Mouse (Mus musculus): ENCODE results near the gene Tmem132b.

Tmem132b gene

GRCm38 (mm10) chr5:125531634-125532033 is at the start of gene Tmem132b:
Gene Tmem132b (plus strand): TSS chr5:125531774.
- no peak for DNase-seq

GRCm38 (mm10) chr5:125482474-125482873 is 49.1 kb upstream of the Tmem132b start:
- no peak for DNase-seq

GRCm38 (mm10) chr5:125483712-125484611 is 47.6 kb upstream of the Tmem132b start:
- no peak for DNase-seq

GRCm38 (mm10) chr5:125485031-125485778 is 46.4 kb upstream of the Tmem132b start:
- DNase-seq, result no peak

GRCm38 (mm10) chr5:125486088-125486487 is 45.5 kb upstream of the Tmem132b start:
- no peak for DNase-seq

- DNase-seq, result no peak
Observed at GRCm38 (mm10) chr5:125487375-125488115, 44.0 kb upstream of the Tmem132b start.

GRCm38 (mm10) chr5:125488116-125488455 is 43.5 kb upstream of the Tmem132b start:
- DNase-seq, result no peak

GRCm38 (mm10) chr5:125488953-125489352 is 42.6 kb upstream of the Tmem132b start:
- peak; percentile 43 for DNase-seq

GRCm38 (mm10) chr5:125491107-125491506 is 40.5 kb upstream of the Tmem132b start:
- DNase-seq, result no peak

GRCm38 (mm10) chr5:125492379-125493092 is 39.0 kb upstream of the Tmem132b start:
- DNase-seq, result no peak

GRCm38 (mm10) chr5:125493093-125493423 is 38.5 kb upstream of the Tmem132b start:
- no peak for DNase-seq

GRCm38 (mm10) chr5:125495655-125496054 is 35.9 kb upstream of the Tmem132b start:
- DNase-seq, result no peak

- peak; percentile 54 for DNase-seq
Observed at GRCm38 (mm10) chr5:125497821-125498600, 33.6 kb upstream of the Tmem132b start.

- no peak for DNase-seq
Observed at GRCm38 (mm10) chr5:125501505-125501904, 30.1 kb upstream of the Tmem132b start.

- DNase-seq, result no peak
Observed at GRCm38 (mm10) chr5:125502186-125502585, 29.4 kb upstream of the Tmem132b start.

GRCm38 (mm10) chr5:125503628-125504027 is 27.9 kb upstream of the Tmem132b start:
- DNase-seq, result no peak

- DNase-seq, result no peak
Observed at GRCm38 (mm10) chr5:125504692-125505091, 26.9 kb upstream of the Tmem132b start.

GRCm38 (mm10) chr5:125505968-125506367 is 25.6 kb upstream of the Tmem132b start:
- no peak for DNase-seq

- no peak for DNase-seq
Observed at GRCm38 (mm10) chr5:125507582-125507981, 24.0 kb upstream of the Tmem132b start.

GRCm38 (mm10) chr5:125508006-125508405 is 23.6 kb upstream of the Tmem132b start:
- no peak for DNase-seq

GRCm38 (mm10) chr5:125509541-125509940 is 22.0 kb upstream of the Tmem132b start:
- DNase-seq, result peak; percentile 60

GRCm38 (mm10) chr5:125515006-125515405 is 16.6 kb upstream of the Tmem132b start:
- DNase-seq, result no peak
